Mouse (Mus musculus) E14TG2a.4 (cell line): Measurements from ENCODE around the gene Gpr179.

ENCODE experiments used
- CTCF ChIP-seq: conservative IDR thresholded peaks from 2 replicates; pipeline ENCODE4 v1.5.1; 2014; ENCODE audit warnings: low read length
- NANOG ChIP-seq: IDR thresholded peaks from 2 replicates; pipeline ENCODE4 v1.6.1; 2014; ENCODE audit warnings: borderline replicate concordance, low read length, mixed read lengths
- POU5F1 ChIP-seq: IDR thresholded peaks from 2 replicates; pipeline ENCODE4 v1.6.1; 2014; ENCODE audit warnings: low read length, borderline replicate concordance

GRCm38 (mm10) chr11:97380036-97380435 is 28.2 kb upstream of the Gpr179 start:
- TF ChIP-seq CTCF (no peak), POU5F1 (no peak), NANOG (no peak)
